Mouse (Mus musculus) c-Kit-positive CD71-positive TER-119-negative erythroid progenitor cells, embryonic 14.5 days (primary cell): ENCODE measurements at regions not wholly inside any gene's neighbourhood (a gene's known extent, or its start where the extent isn't known, plus 50 kb on each side); places are given as distances from the start of the nearest gene placed in this dataset.

Experiments
- DNase-seq: peaks from one replicate; pipeline ENCODE4 v3.0.0-alpha.2; 2013; ENCODE audit warnings: low read depth

GRCm38 (mm10) chrX:145672776-145673175 is 167.8 kb upstream of the Amot start:
- peak; percentile 23 for DNase-seq

- no peak for DNase-seq
These were observed 146.7 kb upstream of the Amot start for GRCm38 (mm10) chrX:145651647-145652046.

GRCm38 (mm10) chrX:145619649-145620048 is 114.7 kb upstream of the Amot start:
- no peak for DNase-seq

- DNase-seq, result no peak
These were observed 97.1 kb upstream of the Amot start for GRCm38 (mm10) chrX:145602085-145602484.

- DNase-seq, result no peak
These were observed 85.8 kb upstream of the Amot start for GRCm38 (mm10) chrX:145590733-145591132.

- no peak for DNase-seq
These were observed 62.5 kb upstream of the Amot start for GRCm38 (mm10) chrX:145567528-145567927.

GRCm38 (mm10) chrX:145567073-145567472 is 62.1 kb upstream of the Amot start:
- DNase-seq, result no peak

GRCm38 (mm10) chrX:145558881-145559280 is 53.9 kb upstream of the Amot start:
- no peak for DNase-seq
